Mouse (Mus musculus): ENCODE results near the gene Lag3.

The Lag3 gene

GRCm38 (mm10) chr6:124919695-124920317 lies 8.3 kb upstream of the Lag3 start, which contains the start of gene Ptms:
Ptms (minus strand) TSS chr6:124920103.
- peak; percentile 94 for DNase-seq (ENCODE audit: low spot score)

GRCm38 (mm10) chr6:124918890-124919627 lies 7.6 kb upstream of the Lag3 start:
- no peak for DNase-seq (ENCODE audit: low spot score)

- no peak for DNase-seq (ENCODE audit: low spot score)
Measured at GRCm38 (mm10) chr6:124918331-124918690, 6.8 kb upstream of the Lag3 start.

GRCm38 (mm10) chr6:124917518-124918330 lies 6.2 kb upstream of the Lag3 start:
- DNase-seq (ENCODE audit: low spot score): peak; percentile 94

GRCm38 (mm10) chr6:124916695-124917517 lies 5.4 kb upstream of the Lag3 start:
- DNase-seq (ENCODE audit: low spot score): peak; percentile 94

- no peak for DNase-seq (ENCODE audit: low spot score)
Measured at GRCm38 (mm10) chr6:124915942-124916694, 4.6 kb upstream of the Lag3 start.

GRCm38 (mm10) chr6:124915160-124915941 lies 3.8 kb upstream of the Lag3 start:
- DNase-seq (ENCODE audit: low spot score): peak; percentile 73

GRCm38 (mm10) chr6:124914511-124914910 lies 3.0 kb upstream of the Lag3 start:
- DNase-seq (ENCODE audit: low spot score): no peak

- DNase-seq (ENCODE audit: low spot score): no peak
Measured at GRCm38 (mm10) chr6:124913721-124914285, 2.3 kb upstream of the Lag3 start.

- DNase-seq (ENCODE audit: low spot score): no peak
Measured at GRCm38 (mm10) chr6:124913214-124913613, 1.7 kb upstream of the Lag3 start.

GRCm38 (mm10) chr6:124910032-124910431 lies 1.5 kb downstream of the Lag3 start:
- no peak for DNase-seq (ENCODE audit: low spot score)

GRCm38 (mm10) chr6:124907767-124908166 lies 3.7 kb downstream of the Lag3 start:
- no peak for DNase-seq (ENCODE audit: low spot score)

GRCm38 (mm10) chr6:124904991-124905860 lies 6.3 kb downstream of the Lag3 start:
- no peak for DNase-seq (ENCODE audit: low spot score)

- peak; percentile 77 for DNase-seq (ENCODE audit: low spot score)
Measured at GRCm38 (mm10) chr6:124904161-124904981, 7.1 kb downstream of the Lag3 start.

GRCm38 (mm10) chr6:124903580-124904151 lies 7.8 kb downstream of the Lag3 start:
- DNase-seq (ENCODE audit: low spot score): peak; percentile 97

- DNase-seq (ENCODE audit: low spot score): no peak
Measured at GRCm38 (mm10) chr6:124901851-124902250, 9.7 kb downstream of the Lag3 start.

GRCm38 (mm10) chr6:124900801-124901480 lies 10.6 kb downstream of the Lag3 start:
- no peak for DNase-seq (ENCODE audit: low spot score)

Measured in urinary bladder, postnatal 14 days (tissue).